Mouse (Mus musculus) heart, embryonic 13.5 days (tissue): ENCODE results near the gene Pnpla8. TPM values are rescaled to one million over a fixed set of nuclear protein-coding genes. Genes with fewer than 3 reads are reported as not detected.

Experiments used
- ATAC-seq: fragments of 200-750 bp; cut with Nextera tagmentation; 2 replicates; pipeline ENCODE4 v1.8.0; 2017; ENCODE audit warnings: moderate TSS enrichment; ENCODE audit not compliant: insufficient number of reproducible peaks, low FRiP score, low TSS enrichment; ENCODE audit errors: extremely low read depth
- H3K27ac ChIP-seq: fragments of 300-500 bp; sonication (generic); replicated peaks from 2 replicates; pipeline ENCODE4 v1.5.1; 2015; ENCODE audit warnings: moderate library complexity, mild to moderate bottlenecking, inconsistent platforms
- H3K27me3 ChIP-seq: fragments of 300-500 bp; sonication (generic); replicated peaks from 2 replicates; pipeline ENCODE4 v1.6.1; 2015; ENCODE audit warnings: mild to moderate bottlenecking, inconsistent platforms
- H3K36me3 ChIP-seq: fragments of 300-500 bp; sonication (generic); 2 replicates; pipeline ENCODE4 v1.6.1; 2015; ENCODE audit warnings: mild to moderate bottlenecking, inconsistent platforms
- H3K4me1 ChIP-seq: fragments of 300-500 bp; sonication (generic); 2 replicates; pipeline ENCODE4 v1.6.1; 2015; ENCODE audit warnings: inconsistent platforms
- H3K4me2 ChIP-seq: fragments of 300-500 bp; sonication (generic); 2 replicates; pipeline ENCODE4 v1.6.1; 2015; ENCODE audit warnings: inconsistent platforms, mild to moderate bottlenecking, moderate library complexity
- H3K4me3 ChIP-seq: fragments of 300-500 bp; sonication (generic); 2 replicates; pipeline ENCODE4 v1.5.1; 2015; ENCODE audit warnings: moderate library complexity, mild to moderate bottlenecking, inconsistent platforms
- H3K9ac ChIP-seq: fragments of 300-500 bp; sonication (generic); 2 replicates; pipeline ENCODE4 v1.6.1; 2015; ENCODE audit warnings: inconsistent platforms, mild to moderate bottlenecking, moderate library complexity
- H3K9me3 ChIP-seq: fragments of 300-500 bp; sonication (generic); 2 replicates; pipeline ENCODE4 v1.6.1; 2016; ENCODE audit warnings: inconsistent platforms
- WGBS: fragments of 180-500 bp; shearing (Covaris S2); methylation state at CpG from one replicate; pipeline ENCODE4 v1.1.7; 2015; ENCODE audit warnings: mixed read lengths; 5-methylcytosine and 5-hydroxymethylcytosine counted together
- polyA plus RNA-seq: library from polyadenylated mRNA; unstranded; fragments of >200 nt; fragmentation: Nextera tagmentation; extraction: Ambion mirVana; gene quantifications from 2 replicates; pipeline ENCODE4 v1.2.1, GENCODE M21; 2015

The Pnpla8 gene
- polyA plus RNA-seq, 1 experiment from 2014 or later, result 55.5 TPM

DNA sequence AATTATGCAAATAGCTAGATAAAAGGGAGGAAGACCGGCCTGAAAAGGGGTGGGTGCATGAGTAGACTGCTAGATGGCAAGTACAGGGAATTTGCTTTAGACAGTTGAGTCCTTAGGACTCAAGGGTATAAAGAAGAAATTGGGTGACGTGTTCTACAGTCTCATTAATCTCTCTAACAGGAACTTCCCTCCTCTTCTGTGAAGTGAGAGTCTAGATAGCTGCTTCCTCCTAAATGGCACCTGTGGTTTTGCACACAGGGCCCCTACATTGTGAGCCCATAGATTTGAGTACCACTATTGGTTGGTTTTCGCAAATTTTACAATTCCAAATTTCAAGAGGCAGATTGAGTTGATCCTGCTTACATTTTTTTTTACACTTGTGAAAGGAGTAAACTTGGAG lies 3.5 kb downstream of the Pnpla8 start:
- ATAC-seq, result no peak
- Histone ChIP-seq H3K4me2 (no peak overlapping the region), H3K27ac (no peak overlapping the region), H3K27me3 (no peaks in the 10 kb centered on the region; the same call in 1 of the 2 replicates), H3K4me3 (no peak overlapping the region), H3K9me3 (no peaks in the 10 kb centered on the region), H3K36me3 (no peaks in the 10 kb centered on the region), H3K9ac (no peak overlapping the region), H3K4me1 (no peaks in the 10 kb centered on the region)
- WGBS, result 68% methylated on average over 3 of the region's 3 CpGs

DNA sequence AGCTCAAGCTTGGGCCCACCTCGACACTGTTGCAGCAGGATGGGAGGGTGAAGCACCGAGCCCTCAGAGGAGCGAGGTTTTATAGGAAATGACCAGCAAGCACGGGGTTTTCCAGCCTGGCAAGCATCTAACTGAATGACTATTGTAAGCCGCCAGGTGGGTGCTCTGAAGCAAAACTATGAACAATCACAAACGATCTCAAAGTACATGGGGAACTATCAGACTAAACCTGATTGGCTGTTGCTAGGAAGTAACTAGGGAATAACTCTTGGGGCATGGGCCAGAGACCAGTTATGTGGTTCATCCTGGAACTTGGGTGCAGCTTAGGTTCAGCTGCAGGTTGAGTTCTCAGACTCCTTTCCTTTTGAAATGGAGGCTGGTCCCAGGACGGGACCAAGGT lies 19.9 kb downstream of the Pnpla8 start:
- Histone ChIP-seq H3K4me1 (0 out of 2 replicates have a peak, but pooled peaks cover 6% of the 10 kb centered on the region), H3K27ac (no peak overlapping the region), H3K27me3 (no peaks in the 10 kb centered on the region), H3K4me3 (no peak overlapping the region), H3K4me2 (no peak overlapping the region), H3K9ac (no peak overlapping the region), H3K36me3 (no peaks in the 10 kb centered on the region), H3K9me3 (no peaks in the 10 kb centered on the region)
- no peak for ATAC-seq
- 66% methylated on average over 7 of the region's 7 CpGs for WGBS

DNA sequence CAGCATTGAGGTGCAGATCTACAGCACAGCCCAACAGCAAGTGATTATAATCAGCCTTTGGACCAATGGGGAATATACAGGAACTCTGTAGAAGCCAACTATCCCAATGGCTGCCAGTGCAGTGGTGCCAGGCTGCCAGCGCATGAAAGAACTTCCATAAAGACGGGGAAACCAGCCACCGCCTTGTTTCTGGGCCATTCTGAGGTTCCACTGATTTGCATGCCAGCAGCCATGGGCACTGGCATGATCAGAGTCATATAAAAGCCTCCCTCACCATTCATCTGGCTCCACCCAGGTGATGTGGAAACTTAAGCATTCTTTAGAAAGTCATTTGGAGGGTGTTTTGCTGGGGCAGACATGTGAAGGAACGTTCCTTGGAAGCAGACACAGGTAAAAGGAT lies 21.2 kb downstream of the Pnpla8 start:
- ATAC-seq, result no peak
- WGBS, result 87% methylated on average over 4 of the region's 4 CpGs
- H3K27ac ChIP-seq, result no peak overlapping the region
- no peak overlapping the region for H3K4me3 ChIP-seq
- no peak overlapping the region for H3K4me2 ChIP-seq
- 0 out of 2 replicates have a peak, but pooled peaks cover 6% of the 10 kb centered on the region for H3K4me1 ChIP-seq
- H3K9me3 ChIP-seq, result no peaks in the 10 kb centered on the region
- H3K27me3 ChIP-seq, result no peaks in the 10 kb centered on the region
- H3K9ac ChIP-seq, result no peak overlapping the region
- H3K36me3 ChIP-seq, result no peaks in the 10 kb centered on the region

DNA sequence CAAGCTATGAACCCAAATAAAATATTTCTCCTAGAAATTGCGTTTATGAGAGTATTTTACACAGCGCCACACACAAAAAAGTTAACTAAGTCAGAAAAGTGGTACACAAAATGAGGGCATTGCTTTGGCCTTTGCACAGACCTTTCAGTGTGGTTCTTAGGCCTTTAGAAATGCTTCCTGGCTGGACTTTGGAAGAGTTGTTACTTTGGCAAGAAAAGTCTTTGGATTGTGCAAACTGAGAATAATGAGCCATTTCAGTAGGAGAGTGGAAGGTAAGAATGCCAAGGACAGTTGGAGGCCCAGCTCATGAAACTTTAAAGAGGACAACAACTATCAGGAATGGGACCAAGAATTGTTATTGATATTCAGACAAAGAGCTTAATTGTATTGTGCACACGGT lies 24.6 kb downstream of the Pnpla8 start:
- Histone ChIP-seq H3K4me3 (no peak overlapping the region), H3K9me3 (no peaks in the 10 kb centered on the region), H3K4me2 (no peak overlapping the region), H3K27ac (no peak overlapping the region), H3K4me1 (0 out of 2 replicates have a peak, but pooled peaks cover 6% of the 10 kb centered on the region), H3K27me3 (no peaks in the 10 kb centered on the region), H3K36me3 (no peaks in the 10 kb centered on the region), H3K9ac (no peak overlapping the region)
- no peak for ATAC-seq
- 82% methylated on average over 3 of the region's 3 CpGs for WGBS

- no peak overlapping the region for H3K9ac ChIP-seq
- no peaks in the 10 kb centered on the region for H3K27me3 ChIP-seq
- no peaks in the 10 kb centered on the region for H3K4me1 ChIP-seq
- H3K4me2 ChIP-seq, result no peak overlapping the region
- H3K9me3 ChIP-seq, result no peaks in the 10 kb centered on the region
- H3K27ac ChIP-seq, result no peak overlapping the region
- no peak for ATAC-seq
- H3K36me3 ChIP-seq, result no peaks in the 10 kb centered on the region
- 57% methylated on average over 9 of the region's 9 CpGs for WGBS
- H3K4me3 ChIP-seq, result no peak overlapping the region
These were observed 27.3 kb downstream of the Pnpla8 start for GRCm38 (mm10) chr12:44248309-44248977.

GRCm38 (mm10) chr12:44262612-44263011 lies 41.4 kb downstream of the Pnpla8 start:
- Histone ChIP-seq H3K9me3 (no peaks in the 10 kb centered on the region), H3K4me3 (no peak overlapping the region), H3K4me1 (no peaks in the 10 kb centered on the region), H3K27me3 (no peaks in the 10 kb centered on the region), H3K27ac (no peak overlapping the region), H3K4me2 (no peak overlapping the region), H3K36me3 (no peaks in the 10 kb centered on the region), H3K9ac (no peak overlapping the region)
- ATAC-seq, result no peak

GRCm38 (mm10) chr12:44265651-44266050 lies 44.5 kb downstream of the Pnpla8 start:
- Histone ChIP-seq H3K4me3 (no peak overlapping the region), H3K9me3 (no peaks in the 10 kb centered on the region), H3K27ac (no peak overlapping the region), H3K27me3 (no peaks in the 10 kb centered on the region), H3K4me1 (peaks cover 11% of the 10 kb centered on the region), H3K9ac (no peak overlapping the region), H3K4me2 (no peak overlapping the region), H3K36me3 (no peaks in the 10 kb centered on the region)
- WGBS, result 74% methylated on average over 3 of the region's 3 CpGs
- ATAC-seq, result no peak

- Histone ChIP-seq H3K4me3 (no peak overlapping the region), H3K36me3 (no peaks in the 10 kb centered on the region), H3K27ac (no peak overlapping the region), H3K4me2 (no peak overlapping the region), H3K4me1 (peaks cover 15% of the 10 kb centered on the region), H3K9ac (no peak overlapping the region), H3K27me3 (no peaks in the 10 kb centered on the region), H3K9me3 (no peaks in the 10 kb centered on the region)
- WGBS, result 88% methylated on average over 2 of the region's 2 CpGs
- no peak for ATAC-seq
These were observed 46.0 kb downstream of the Pnpla8 start for GRCm38 (mm10) chr12:44267196-44267595.

DNA sequence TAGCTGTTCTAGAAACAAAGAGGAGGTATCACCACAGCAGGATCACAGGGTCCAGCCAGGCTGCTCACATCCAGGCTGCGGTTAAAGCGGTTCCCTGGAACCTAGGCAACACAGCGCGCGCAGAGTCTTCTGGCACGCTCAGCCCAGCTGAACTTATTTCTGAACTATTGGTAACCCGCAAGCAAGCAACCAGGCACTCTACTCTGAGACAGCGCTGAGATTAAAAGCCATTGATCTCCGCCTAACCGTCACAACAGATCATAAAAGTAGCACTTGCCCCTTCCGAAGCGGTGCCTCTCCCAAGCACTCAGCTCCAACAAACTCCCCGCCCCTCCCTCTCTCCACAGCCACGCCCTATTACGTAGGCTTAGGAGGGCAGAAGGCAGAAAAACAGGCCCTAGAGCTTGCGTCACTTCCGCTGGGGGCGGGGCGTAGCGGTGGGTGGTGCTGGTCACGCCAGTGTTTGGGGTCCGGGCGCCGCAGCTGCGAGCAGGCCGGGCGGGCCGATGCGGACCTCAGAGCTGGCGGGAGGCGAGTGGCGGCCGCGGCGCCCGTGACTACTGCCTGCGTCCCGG lies 47.6 kb downstream of the Pnpla8 start:
- peak; percentile 99 for ATAC-seq
- Histone ChIP-seq H3K4me2 (peak overlapping the region; percentile 73), H3K27ac (peak overlapping the region; percentile 97), H3K4me3 (peak overlapping the region; percentile 64), H3K4me1 (peaks cover 15% of the 10 kb centered on the region), H3K27me3 (no peaks in the 10 kb centered on the region), H3K36me3 (no peaks in the 10 kb centered on the region), H3K9me3 (no peaks in the 10 kb centered on the region), H3K9ac (peak overlapping the region; percentile 87)
- WGBS, result under 1% methylated on average over 38 of the region's 38 CpGs

- Histone ChIP-seq H3K4me2 (peak overlapping the region; percentile 72), H3K27ac (peak overlapping the region; percentile 97), H3K36me3 (no peaks in the 10 kb centered on the region), H3K9me3 (no peaks in the 10 kb centered on the region), H3K9ac (peak overlapping the region; percentile 87), H3K4me1 (peaks cover 15% of the 10 kb centered on the region), H3K27me3 (no peaks in the 10 kb centered on the region), H3K4me3 (peak overlapping the region; percentile 64)
- WGBS, result under 1% methylated on average over 46 of the region's 46 CpGs
- peak; percentile 80 for ATAC-seq
These were observed 48.2 kb downstream of the Pnpla8 start for GRCm38 (mm10) chr12:44269311-44269831.

DNA sequence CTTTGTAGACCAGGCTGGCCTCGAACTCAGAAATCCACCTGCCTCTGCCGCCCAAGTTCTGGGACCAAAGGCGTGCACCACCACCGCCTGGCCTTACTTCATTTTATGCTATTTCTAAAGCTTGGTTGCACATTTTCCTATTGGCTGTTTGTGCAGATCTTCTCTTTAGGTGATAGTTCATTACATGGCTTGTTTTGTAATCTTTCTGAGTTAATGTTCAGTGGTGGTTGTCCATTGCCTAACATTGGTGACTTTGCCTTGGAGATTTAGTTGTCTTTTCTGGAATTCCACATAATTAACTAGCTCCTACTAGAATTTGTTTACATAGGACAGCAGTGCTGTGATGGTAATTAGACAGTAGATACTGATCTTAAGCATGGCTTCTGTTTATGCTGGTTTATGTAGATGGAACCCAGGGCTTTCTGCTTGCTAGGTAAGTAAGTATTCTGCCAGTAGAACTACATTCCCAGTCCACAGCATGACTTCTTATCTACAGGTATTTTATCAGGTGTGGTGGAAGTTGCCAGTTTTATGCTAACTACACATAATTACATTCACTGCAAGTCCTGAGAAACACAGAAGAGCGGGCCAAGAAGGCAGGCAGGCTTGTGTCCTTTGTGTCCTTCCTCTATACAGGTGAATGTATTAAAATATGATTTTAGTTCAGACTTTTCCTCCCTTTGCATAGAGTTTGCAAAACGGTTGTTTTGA lies 53.1 kb downstream of the Pnpla8 start:
- Histone ChIP-seq H3K27ac (no peak overlapping the region), H3K4me2 (no peak overlapping the region), H3K4me1 (peaks cover 10% of the 10 kb centered on the region), H3K36me3 (peaks cover 8% of the 10 kb centered on the region), H3K4me3 (no peak overlapping the region), H3K9me3 (no peaks in the 10 kb centered on the region), H3K9ac (no peak overlapping the region), H3K27me3 (no peaks in the 10 kb centered on the region)
- WGBS, result 85% methylated on average over 6 of the region's 6 CpGs
- no peak for ATAC-seq
